Mouse (Mus musculus) left cerebral cortex, postnatal 10 days (tissue): Measurements from ENCODE around the gene Ciapin1. TPM values are rescaled to one million over a fixed set of nuclear protein-coding genes. Genes with fewer than 3 reads are reported as not detected.

Experiments used
- DNase-seq, 2 experiments: peaks; one replicate each; pipeline ENCODE4 v3.0.0; 2021 to 2022; ENCODE audit warnings: low spot score in 2 of 2, mixed read lengths in 1 of 2; ENCODE audit errors: extremely low spot score in 1 of 2
- intact Hi-C: fragments of 180-260 bp; cut with DNase I; formaldehyde crosslinking; loops from one replicate; pipeline ENCODE4 v1.15.1; 2025
- total RNA-seq, 2 experiments: library from RNA; stranded (reverse); gene quantifications; 2 replicates each; pipeline ENCODE4 v1.2.3; 2021

Gene Ciapin1
- 10 to 100 TPM; 75.8 to 82.3 TPM for total RNA-seq

DNA sequence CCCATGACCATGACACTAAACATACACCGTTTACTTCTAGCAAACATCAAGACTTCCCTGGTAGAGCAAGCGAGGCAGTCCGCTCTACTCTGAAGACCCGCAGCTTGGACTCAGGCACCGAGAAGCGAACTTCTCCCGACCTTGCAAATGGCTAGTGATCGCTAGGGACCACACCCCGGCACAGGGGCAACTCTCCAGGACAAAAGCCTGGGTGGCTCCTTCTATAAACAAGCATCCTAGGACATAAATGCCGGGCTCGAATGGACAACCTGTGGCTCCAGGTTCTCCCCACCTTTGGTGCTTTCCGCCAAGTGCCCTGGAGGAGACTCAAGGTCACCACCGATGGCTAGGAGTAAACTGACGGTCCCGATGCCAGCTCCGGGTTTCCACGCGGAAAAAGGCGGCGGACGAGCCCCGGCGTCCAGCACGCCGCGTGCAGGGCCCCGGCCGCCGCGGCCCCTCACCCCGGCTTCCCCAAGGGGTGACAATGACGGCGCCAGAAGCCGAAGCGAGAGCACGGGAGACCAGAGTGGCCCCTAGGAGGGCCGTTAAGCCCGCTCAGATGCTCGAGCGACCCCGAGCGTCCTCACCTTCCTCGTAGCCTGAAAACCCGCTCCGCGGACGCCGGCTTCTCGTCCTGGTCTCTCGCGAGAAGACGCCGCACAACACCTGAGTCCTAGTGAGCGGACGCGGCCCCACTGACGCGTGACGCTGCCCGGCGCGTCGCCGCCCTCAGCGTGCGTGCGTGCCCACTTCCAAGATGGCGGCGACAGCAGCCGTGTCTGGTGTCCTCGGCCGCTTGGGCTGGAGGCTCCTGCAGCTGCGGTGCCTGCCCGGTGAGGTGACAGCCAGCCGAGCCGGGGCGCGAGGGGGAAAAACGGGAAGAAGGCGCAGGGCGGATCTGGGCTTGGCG, at the start of gene Ciapin1, which contains the start of gene Coq9:
Gene Ciapin1 (minus strand): TSS at position 697 of the 913 bp plus-strand sequence.
Gene Coq9 (plus strand): TSS at position 660 of the 913 bp plus-strand sequence.
- DNase-seq = peak; percentile 95 to 97
- intact Hi-C loops = no loop called here

DNA sequence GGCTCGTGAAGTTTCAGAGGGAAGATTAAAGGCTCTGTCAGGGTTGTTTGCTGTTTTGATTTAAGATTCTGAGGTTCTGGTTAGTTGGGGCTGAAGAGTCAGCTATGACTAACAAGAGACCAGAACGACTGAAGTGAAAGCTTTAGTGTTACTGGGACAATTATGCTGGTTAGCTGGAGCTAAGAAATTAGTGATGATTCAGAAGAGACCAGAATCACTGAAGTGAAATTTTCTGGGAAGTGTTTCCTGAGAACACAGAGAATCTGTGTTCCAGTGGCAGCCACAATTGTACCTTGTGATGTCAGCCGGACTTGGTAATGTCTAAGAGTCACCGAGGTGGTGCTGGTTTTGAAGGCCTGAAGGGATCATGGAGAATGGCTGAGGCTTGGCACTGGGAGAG, 42.6 kb upstream of the Ciapin1 start:
- intact Hi-C loops = no loop called here

DNA sequence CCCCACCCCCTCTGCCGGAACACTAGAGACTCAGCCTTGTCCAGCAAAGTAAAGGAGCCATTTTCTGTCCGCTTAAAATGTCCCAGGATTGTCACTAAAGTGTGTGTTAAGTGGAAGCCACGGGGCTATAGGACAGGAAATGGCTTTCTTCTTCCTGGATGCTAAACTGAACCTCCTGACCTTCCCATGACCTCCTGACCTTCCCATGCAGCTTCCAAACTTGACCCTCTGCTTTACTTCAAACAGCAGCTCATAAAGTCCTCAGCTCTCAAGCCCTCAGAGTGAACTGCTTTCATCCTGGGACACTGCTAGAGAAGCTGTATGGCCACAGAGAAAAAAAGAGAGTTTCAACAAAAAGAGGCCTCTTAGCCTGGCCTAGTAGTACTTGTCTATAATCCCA, 38.7 kb upstream of the Ciapin1 start:
- intact Hi-C loops = no loop called here

More for the DNA sequence above, 42.6 kb upstream of the Ciapin1 start:
- peak in 1 of 2 experiments; percentile 6 for DNase-seq

DNA sequence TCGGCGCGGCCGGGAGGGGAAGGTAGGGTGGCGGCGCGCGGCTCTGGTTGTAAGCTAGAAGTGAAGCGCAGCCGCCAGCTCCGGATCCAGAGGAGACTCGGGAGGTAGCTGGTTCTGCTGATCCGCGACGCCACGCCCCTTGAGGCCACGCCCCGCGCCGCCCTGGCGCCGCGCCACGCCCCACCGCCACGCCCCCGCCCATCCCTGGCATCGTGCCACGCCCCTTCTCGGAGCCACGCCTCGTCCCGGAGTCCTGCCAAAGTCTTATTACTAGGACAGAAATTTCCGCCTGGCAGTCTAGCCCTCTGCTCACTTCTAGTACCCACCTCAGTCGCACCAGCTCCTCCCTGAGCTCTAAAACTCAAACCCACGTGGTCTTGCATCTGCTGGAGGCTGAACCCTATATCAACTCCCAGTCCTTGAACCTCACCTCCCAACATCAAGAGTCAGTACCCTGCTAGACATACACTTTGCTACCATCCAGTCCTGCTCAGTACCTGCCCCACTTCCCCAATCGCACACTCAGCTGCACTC, 38.1 kb upstream of the Ciapin1 start, which contains the start of gene Dok4:
Gene Dok4 (minus strand): TSS at position 134 of the 534 bp plus-strand sequence.
- intact Hi-C loops = no loop called here
- peak in 1 of 2 experiments; percentile 84 for DNase-seq

More for the DNA sequence above, 38.7 kb upstream of the Ciapin1 start:
- no peak for DNase-seq

DNA sequence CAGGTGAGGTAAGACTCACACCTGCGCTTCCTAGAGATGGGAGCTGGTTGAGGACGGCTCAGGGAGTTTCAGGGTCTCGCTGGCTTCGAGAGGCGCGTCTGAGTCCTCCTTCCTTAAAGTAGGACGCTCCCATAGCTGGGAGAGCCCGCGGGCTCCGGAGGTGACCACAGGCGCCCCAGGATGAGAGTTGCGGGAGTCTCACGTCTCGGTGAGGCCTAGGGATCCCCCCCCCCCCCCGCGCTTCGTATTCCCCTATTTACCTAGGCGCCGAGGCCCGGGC, 37.7 kb upstream of the Ciapin1 start:
- DNase-seq = no peak
- intact Hi-C loops = no loop called here

DNA sequence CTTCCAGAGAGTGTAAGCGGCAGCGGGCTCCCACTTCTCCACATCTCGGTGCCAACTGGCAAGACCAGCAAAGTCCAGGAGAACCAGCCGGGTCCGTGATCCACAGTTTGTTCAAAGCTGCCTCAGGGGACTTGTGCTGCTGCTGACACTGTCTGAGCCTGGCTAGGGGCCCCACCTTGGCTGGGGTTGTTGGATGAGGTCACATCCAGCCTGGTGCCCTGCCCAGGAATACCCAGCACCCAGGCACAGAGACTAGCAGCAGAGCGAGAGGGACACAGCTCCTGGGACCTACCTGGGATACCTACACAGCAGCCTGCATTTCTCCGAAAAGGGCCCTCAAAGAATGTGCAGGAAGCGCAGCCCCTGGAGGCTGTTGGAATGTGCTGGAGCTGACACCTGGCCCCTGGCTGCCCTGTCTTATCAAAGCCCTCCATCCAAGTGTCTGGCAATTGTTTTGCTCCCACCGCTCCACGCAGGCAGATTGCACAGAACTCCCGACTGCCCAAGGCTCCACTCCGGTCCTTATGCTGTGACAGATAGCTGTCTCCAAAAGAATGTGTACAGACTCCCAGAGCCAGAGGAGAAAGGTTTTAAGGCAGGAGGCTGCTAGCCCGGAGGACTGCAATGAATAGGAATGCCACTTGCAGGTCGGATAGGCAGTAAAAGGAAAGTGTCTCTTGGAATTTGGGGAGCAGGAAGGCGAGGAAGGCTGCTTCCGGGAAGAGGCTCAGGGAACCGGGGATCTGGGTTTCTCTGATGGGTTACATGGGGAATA, 37.1 kb upstream of the Ciapin1 start:
- DNase-seq = peak in 1 of 2 experiments; percentile 40
- intact Hi-C loops = no loop called here

DNA sequence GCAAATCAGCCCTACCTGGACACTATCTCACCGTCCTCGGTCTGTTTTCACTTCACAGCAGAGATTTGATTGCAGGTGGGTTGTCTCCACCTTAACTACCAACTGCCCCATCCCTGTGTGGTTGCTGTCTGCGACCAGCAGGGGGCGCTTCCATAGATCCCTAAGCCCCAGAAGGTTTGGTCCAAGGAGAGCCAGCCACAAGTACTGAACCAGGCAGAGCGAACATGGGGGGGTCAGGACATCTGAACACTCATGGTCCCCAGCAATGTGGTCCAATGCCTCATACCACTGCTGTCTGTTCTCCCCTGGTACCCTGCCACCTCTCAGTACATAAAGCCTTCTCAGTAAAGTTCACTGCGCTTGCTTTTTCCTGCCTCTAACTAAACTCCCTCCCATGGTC, 36.2 kb upstream of the Ciapin1 start:
- intact Hi-C loops = loop anchor here (5.0 kb wide), 1 partner anchor 33 kb away; no protein-coding TSS in a partner anchor
- peak in 1 of 2 experiments; percentile 77 for DNase-seq

DNA sequence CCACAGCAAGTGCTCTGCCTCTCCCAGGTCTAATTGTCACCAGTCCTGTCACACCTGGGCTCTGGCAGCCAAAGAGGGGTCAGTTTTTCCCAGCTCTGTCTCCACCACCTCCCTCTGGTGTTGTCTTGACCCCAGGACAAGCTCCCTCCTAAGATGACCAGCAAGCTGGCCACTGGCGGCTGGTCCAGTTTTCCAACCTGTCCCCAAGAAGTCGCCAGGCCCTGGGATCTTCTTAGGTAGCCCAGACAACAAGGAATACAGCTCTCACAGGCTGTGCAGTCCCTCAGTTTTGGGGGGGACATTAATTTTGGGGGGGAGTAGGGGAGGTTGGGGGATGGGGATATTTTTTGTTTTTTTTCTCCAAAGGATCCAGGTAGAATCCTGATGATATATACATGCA, 34.4 kb upstream of the Ciapin1 start:
- DNase-seq = no peak
- intact Hi-C loops = loop anchor here (5.0 kb wide), 1 partner anchor 35 kb away; no protein-coding TSS in a partner anchor

DNA sequence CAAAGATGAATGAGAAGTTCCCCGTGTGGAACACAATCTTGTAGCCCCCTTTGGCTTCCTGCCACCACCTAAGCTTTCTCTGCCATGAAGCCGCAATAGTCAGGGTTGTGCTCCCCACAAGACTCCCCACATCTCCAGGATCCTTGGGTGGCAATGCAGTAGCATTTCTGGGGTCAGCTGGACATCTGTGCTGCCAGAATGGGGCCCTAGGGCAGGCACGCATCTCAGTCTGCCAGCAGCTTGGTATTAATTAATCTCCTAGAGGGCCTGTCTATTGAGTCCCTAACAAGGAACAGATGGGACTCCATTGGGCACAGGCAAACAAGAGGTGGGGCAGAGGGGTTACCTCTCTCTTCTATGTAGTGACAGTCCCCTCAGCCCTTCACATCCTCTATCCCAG, 34.0 kb upstream of the Ciapin1 start:
- intact Hi-C loops = loop anchor here (5.0 kb wide), 1 partner anchor 35 kb away; no protein-coding TSS in a partner anchor
- no peak for DNase-seq

DNA sequence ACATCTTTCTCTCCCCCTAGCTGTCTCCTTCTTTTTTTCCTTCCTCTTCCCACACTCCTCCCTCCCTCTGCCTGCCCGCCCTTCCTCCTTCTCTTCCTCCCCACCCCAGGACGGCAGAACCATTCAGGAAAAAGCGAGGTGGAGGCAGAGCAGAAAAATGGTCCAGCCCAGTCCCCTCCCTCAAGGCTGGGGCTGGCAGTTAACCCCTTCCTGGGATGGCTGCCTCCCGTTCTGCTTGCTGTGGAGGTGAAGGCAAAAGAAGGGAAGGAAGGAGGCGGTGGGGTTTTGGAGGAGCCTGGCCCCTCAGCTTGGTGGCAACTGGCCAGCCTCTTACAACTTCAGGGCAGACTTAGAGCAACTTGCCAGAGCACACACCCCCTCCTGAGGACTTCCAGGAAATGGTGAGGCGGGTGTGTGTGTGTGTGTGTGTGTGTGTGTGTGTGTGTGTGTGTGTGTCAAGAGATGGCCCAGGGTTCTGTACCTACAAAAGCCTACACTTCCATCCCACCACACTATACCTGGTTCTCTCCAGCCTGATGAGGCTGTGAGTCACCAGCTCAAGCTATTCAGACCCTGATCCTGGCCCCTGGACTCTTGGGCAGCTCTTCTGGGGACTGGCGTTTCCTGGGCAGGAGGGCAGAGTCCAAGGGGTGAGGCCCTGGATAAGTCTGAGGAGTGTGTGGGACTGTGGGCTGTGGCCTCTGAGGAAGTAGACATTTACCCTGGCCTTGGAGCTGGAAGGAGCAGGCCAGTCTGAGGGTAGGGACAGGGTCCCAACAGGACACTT, 33.1 kb upstream of the Ciapin1 start:
- DNase-seq = peak; percentile 78 to 85
- intact Hi-C loops = loop anchor here (5.0 kb wide), 1 partner anchor 36 kb away; no protein-coding TSS in a partner anchor

DNA sequence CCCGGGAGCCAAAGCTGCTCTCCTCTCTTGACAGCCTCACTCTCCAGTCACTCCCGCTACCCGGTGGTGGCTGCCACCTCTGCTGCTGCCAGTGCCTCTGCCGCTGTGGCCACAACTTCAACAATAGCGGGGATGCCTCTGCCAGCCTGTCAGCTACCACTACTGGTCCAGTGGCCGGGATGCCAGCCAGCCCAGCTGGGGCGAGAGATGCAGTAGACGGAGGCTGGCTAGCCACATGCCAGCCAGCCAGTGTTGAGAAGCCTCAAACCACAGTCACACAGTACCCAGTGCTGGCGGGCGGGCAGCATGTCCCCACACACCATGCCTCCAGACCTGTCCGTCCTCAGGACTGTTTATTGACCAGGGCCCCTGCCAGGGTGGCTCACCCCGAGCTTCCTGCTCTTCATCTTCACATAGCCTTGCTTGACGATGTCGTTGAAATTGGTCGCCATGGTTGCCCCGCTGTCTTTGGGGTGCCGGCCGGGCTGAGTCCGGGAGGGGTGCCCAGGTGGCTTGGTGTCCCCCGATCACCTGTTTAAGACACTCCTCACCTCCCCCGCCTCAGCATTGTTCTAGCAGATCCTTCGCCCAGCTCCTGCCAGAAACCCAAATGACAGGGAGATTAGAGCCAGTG, 32.4 kb upstream of the Ciapin1 start:
- intact Hi-C loops = loop anchor here (5.0 kb wide), 1 partner anchor 37 kb away; no protein-coding TSS in a partner anchor
- DNase-seq = peak in 1 of 2 experiments; percentile 81

DNA sequence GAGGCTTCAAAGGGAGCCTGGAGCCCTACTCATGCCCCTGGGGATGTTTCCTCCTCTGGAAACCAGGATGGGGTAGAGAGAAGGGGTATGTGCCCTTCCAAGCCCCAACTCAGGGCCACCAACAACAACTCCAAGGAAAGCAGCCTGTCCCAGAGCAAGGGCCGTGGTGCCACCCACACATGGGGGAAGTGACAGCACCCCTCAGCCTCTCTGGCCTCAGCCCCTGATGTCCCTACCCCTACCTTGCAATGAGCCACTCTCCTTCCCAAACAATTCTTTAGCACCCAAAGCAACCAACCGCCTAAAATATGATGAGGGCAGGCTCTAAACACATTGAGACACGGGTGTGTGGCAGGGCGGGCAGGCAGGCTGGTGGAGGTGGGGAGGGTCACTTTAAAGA, 31.8 kb upstream of the Ciapin1 start:
- peak in 1 of 2 experiments; percentile 28 for DNase-seq
- intact Hi-C loops = loop anchor here (5.0 kb wide), 1 partner anchor 37 kb away; no protein-coding TSS in a partner anchor

DNA sequence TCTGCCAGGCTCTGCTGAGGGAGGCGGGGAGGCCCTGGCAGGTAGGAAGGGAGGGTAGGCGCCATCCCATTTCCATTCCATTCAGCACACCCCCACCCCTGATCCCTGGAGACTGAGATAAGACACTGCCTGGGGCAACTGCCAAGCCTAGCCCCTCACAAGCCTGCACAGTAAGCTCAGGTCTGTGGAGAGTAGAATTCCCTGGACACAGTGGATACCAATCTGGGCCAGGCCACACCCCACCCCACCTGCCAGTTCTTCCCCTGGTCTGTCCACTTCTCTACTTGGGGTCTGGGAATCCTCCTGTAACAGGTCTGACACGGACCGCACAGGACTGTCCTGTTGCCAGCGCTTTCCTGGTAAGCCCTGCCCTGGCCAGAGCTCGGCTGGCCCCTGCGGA, 31.0 kb upstream of the Ciapin1 start:
- intact Hi-C loops = no loop called here
- peak in 1 of 2 experiments; percentile 31 for DNase-seq

DNA sequence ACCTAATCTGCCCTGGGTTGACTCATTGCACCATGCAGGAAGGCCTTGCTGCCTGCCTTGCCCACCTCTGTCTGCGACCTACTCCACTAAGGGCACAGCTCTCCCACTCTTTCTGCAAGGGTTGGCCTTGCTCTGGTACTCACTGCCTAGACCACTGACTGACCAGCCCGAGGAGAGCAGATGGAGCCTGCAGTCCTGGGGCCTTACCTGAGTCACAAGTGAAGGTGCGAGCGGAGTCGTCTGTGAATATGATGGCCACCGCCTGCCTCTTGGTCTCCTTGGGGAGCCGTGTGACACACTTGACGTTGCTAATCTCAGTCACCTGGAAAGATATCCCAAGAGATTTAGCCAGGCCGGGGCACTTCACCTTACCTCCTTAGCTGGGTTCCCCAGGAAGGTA, 28.8 kb upstream of the Ciapin1 start:
- intact Hi-C loops = no loop called here
- no peak for DNase-seq

DNA sequence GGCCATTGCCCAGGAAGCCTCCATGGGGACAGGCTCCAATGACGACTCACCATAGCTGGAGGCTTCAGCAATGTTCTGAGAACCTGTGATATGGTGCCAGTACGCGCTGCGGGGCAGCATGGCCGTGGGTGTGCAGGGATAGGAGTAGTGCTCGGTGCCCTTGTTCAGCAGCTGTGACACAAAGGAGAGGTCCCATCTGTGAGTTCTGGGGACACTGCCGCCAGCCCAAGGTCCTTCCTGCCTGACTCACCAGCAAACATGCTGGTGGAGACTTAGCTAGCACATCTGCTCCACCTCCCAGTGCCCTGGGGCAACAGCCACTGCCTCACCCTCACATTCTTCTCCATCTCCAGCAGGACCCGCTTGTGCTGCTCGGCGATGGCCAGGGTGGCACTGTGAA, 27.1 kb upstream of the Ciapin1 start:
- no peak for DNase-seq

DNA sequence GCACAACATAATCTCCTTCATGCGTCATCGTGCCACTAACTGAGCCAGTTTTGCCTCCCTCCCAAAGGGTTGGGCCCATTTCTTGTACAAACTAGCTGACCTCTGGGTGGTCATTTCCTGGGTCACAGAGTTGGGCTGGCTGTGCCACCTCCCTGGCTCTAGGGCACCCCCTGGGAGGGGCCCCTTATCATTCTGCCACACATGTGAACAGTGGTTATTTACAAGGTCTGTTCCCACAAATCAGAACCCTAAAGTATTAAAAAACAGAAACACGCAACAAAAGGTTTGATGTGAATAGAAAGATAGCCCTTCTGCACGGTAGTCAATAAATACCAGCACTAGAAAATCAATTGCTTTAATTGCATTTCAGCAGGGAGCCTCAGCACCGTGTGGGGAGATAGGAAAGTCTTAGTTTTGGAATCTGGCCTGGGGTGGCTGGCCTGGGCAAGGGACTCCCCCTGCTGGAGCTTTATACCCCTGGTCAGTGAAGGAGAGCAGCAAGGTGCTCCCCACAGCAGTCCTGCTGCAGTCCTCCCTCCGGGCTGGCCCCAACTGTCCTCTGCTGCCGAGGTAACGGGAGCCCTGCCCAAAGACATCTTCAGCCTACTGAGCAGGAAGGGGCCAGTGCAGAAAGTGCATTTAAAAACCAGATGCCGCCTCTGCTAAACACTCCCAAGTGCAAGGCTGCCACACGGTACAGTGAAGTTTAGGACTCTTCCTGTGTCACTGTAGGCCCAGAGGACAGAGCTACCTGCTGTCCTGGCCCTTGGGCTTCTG, 25.9 kb upstream of the Ciapin1 start:
- intact Hi-C loops = no loop called here
- no peak for DNase-seq

More for the DNA sequence above, 27.1 kb upstream of the Ciapin1 start:
- intact Hi-C loops = no loop called here
